Mouse (Mus musculus): Measurements from ENCODE around the gene Mnx1.

DNA sequence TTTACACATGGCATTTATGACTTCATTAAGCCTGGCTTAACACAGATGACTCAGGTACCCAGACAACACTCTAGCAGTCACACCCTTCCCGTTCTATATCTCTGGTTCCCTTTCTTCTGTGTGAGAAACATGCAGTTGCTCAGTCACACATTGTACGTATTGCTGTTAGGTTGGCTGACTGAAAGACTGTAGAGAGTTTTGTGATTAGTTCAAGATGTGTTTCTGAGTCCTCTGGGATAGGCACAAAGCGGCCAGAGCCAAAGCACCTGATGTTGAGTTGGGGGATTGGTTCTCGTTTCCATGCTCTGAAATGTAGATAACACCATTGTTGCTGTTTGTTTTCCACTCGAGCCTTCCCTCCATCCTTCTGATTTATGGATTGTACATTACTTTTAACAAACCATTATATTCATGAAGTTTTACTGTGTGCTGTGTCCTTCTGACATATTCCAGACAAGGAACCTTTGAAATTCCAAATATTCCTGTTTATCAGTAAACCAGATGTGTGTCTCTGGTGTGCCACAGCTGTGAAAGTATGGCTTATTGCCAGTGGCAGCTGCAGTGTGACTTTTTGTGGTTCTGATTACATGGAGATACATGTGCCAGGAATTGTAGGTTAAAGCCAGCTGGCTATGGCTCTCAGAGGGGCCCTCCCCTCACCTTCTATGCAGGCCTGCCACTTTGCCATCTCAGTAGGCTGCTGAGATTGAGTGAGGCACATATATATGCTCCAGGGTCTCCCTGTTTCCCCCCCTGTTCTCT is 21.2 kb downstream of the Mnx1 start:
- TF ChIP-seq CTCF (IDR thresholded peaks at IDR 0.05; ENCODE audit: low read depth) (no peak), EP300 (optimal IDR thresholded peaks at IDR 0.05) (no peak)
